Mouse (Mus musculus): ENCODE measurements at regions not wholly inside any gene's neighbourhood (a gene's known extent, or its start where the extent isn't known, plus 50 kb on each side); places are given as distances from the start of the nearest gene placed in this dataset.

DNA sequence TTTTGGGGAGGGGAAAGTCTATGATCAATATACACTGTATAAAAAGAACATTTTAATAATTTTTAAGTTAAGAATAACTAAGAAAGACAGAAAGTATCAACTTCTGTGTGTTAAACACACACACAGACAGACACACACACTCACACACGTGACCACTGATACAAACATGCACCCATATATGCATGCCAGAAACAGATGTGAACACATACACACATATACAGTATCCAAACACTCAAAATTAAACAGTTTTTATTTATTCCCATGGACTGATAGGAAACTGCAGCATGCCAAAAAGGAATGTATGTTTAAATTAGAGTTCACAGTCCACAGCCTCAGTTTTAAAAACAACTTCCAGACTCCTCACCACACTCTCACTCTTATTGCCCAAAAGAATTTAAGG is 203.4 kb upstream of the Tbl1x start:
- DNase-seq (ENCODE audit: low read depth, low spot score), result no peak
- Histone ChIP-seq H3K27me3 (ENCODE audit: control insufficient read depth, insufficient read depth, low read length, poor library complexity, severe bottlenecking) (no peaks in the 10 kb centered on the region), H3K36me3 (ENCODE audit: control insufficient read depth, insufficient read depth, low read length, poor library complexity, severe bottlenecking) (no peaks in the 10 kb centered on the region)

DNA sequence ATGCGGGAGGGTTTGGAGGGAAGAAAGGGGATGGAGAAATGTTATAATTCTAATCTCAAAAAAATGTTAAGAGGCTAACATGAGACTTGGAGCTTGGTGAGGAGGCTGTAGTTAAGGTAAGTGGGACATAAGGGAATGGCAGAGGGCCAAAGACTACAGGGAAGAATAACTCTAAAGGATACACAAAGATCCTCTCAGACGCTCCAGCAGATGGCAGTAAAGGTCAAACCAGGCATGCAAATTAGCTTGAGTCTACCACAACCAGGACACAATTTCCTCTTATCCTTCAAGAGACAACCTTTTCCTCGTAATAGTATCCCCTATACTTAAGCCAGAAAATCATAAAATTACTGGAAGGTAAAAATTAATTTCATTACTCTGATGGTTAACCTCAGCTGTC is 196.4 kb upstream of the Tbl1x start:
- peak; percentile 2 for DNase-seq (ENCODE audit: low read depth, low spot score)
- no peaks in the 10 kb centered on the region for H3K27me3 ChIP-seq (ENCODE audit: control insufficient read depth, insufficient read depth, low read length, poor library complexity, severe bottlenecking)
- no peaks in the 10 kb centered on the region for H3K36me3 ChIP-seq (ENCODE audit: control insufficient read depth, insufficient read depth, low read length, poor library complexity, severe bottlenecking)

DNA sequence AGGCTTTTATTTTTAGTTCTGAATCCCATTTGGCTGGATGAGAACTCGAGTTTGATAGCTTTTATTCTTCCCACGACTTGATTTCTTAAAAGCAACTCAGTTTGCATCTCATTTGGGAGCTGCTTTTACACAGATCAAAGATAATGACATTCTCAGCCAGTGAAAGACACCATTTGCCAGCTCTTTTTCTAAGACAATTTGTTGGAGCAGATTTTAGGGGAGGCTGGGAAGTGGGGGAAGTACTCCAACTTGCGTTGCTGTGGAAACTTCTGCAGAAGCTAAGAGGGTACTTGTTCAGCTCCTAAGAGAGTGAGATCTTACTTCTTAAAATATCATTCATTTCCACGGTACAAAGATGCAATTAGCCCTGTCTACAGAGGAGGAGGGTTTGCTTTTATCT is 187.2 kb upstream of the Tbl1x start:
- no peaks in the 10 kb centered on the region for H3K36me3 ChIP-seq (ENCODE audit: control insufficient read depth, insufficient read depth, low read length, poor library complexity, severe bottlenecking)
- H3K27me3 ChIP-seq (ENCODE audit: control insufficient read depth, insufficient read depth, low read length, poor library complexity, severe bottlenecking), result no peaks in the 10 kb centered on the region
- DNase-seq (ENCODE audit: low read depth, low spot score), result no peak

DNA sequence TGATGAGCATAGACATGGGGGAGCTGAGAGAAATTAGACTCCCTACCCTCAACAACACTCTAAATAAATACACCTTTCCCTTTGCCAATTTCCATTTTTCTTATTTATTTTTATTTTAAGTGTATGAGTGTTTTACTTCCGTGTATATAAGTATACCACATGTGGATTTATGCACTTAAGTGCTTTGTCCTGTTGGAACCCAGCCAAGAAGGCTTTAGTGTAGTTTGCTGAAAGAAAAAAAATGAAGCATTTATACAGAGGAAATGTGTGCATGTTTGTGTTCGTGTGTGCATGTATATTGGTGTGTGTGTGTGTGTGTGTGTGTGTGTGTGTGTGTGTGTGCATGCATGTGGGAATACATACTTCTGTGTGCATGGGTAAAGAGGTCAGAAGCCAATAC is 157.6 kb upstream of the Tbl1x start:
- no peaks in the 10 kb centered on the region for H3K27me3 ChIP-seq (ENCODE audit: control insufficient read depth, insufficient read depth, low read length, poor library complexity, severe bottlenecking)
- DNase-seq (ENCODE audit: low read depth, low spot score), result no peak
- no peaks in the 10 kb centered on the region for H3K36me3 ChIP-seq (ENCODE audit: control insufficient read depth, insufficient read depth, low read length, poor library complexity, severe bottlenecking)

DNA sequence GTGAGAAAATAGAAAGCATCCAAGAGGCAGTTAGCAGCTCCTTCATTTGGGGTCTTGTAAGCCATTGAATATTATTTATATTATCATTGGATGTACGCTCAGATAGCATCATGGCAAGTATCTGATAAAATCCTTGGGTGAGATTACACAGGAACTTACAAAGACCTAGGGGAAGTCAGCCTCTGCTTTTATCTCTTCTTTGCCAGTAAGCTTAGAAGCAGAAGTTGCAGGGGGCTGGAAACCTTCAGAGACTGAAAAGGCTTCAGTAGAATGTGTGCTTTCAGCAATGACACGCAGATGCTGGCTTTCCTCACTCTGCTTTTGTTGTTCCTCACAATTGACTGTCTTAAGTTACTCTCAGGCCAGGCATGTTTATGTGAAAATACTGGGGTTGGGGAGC is 150.3 kb upstream of the Tbl1x start:
- no peak for DNase-seq (ENCODE audit: low read depth, low spot score)
- H3K36me3 ChIP-seq (ENCODE audit: control insufficient read depth, insufficient read depth, low read length, poor library complexity, severe bottlenecking), result no peaks in the 10 kb centered on the region
- no peaks in the 10 kb centered on the region for H3K27me3 ChIP-seq (ENCODE audit: control insufficient read depth, insufficient read depth, low read length, poor library complexity, severe bottlenecking)

DNA sequence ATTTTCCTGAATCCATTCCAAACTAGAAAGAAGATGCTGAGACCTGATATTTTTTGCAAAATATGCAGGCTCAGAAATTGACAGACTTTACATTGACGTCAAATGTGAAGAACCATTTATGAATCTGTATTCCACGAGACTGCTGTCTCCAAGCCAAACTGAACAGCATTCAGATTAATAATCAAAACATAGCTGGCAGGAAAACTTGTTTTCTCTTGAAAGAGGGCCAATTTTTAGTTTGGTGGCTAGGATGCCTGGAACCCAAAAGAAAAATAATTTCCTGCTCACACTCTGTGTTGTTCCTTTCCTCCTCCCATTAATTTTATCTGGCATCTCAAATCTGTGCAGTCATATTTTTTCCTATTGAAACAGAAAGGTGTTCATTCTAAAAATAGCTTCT is 149.7 kb upstream of the Tbl1x start:
- no peaks in the 10 kb centered on the region for H3K36me3 ChIP-seq (ENCODE audit: control insufficient read depth, insufficient read depth, low read length, poor library complexity, severe bottlenecking)
- H3K27me3 ChIP-seq (ENCODE audit: control insufficient read depth, insufficient read depth, low read length, poor library complexity, severe bottlenecking), result no peaks in the 10 kb centered on the region
- no peak for DNase-seq (ENCODE audit: low read depth, low spot score)

DNA sequence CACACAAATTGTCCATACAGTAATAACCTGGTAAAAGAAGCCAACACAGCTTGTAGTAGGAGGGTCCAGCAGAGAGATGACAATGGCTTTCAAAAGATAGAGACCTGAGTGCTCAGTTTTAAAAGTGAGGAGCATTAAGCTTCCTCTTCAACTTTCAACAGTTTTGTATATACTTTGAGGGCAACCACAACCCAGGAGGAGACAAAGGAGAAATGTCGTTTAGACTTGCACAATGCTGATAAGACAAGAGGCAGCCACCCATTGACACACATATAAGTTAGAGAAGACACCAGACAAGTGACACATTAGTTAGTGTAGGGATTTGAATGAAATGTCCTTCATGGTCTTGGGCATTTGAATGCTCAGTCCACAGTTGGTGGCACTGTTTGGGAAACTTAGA is 147.2 kb upstream of the Tbl1x start:
- no peaks in the 10 kb centered on the region for H3K36me3 ChIP-seq (ENCODE audit: control insufficient read depth, insufficient read depth, low read length, poor library complexity, severe bottlenecking)
- H3K27me3 ChIP-seq (ENCODE audit: control insufficient read depth, insufficient read depth, low read length, poor library complexity, severe bottlenecking), result no peaks in the 10 kb centered on the region
- no peak for DNase-seq (ENCODE audit: low read depth, low spot score)

DNA sequence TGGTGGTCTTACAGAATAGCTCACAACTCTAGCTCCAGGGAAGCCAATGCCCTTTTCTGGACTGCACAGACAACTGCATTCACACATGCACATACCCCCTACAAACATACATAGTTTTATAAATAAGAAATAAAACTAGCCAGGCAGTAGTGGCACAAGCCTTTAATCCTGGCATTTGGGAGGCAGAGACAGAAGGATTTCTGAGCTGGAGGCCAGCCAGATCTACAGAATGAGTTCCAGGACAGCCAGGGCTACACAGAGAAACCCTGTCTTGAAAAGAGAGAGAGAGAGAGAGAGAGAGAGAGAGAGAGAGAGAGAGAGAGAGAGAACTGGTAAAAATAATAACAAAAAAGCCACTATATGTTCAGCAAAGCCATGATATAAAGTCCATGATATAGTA is 143.5 kb upstream of the Tbl1x start:
- no peaks in the 10 kb centered on the region for H3K36me3 ChIP-seq (ENCODE audit: control insufficient read depth, insufficient read depth, low read length, poor library complexity, severe bottlenecking)
- DNase-seq (ENCODE audit: low read depth, low spot score), result no peak
- H3K27me3 ChIP-seq (ENCODE audit: control insufficient read depth, insufficient read depth, low read length, poor library complexity, severe bottlenecking), result no peaks in the 10 kb centered on the region

DNA sequence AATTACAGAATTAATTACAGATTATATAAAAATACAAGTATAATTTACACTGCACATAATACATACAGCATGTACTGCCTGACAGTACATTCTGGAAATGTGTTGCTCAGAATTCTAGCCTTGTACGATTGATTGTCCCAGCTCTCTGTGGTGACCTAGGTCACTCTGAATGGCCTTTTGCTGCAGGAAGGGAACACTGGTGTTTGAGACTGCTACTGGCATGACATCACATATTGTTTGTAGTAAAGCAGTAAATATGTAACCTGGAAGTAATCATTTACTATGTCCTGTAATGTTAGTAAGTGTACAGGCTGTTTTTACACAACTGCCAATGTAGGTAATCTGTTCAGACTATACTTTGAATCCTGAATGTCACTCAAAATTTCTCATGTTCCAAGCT is 123.5 kb upstream of the Tbl1x start:
- no peak for DNase-seq (ENCODE audit: low read depth, low spot score)
- Histone ChIP-seq H3K36me3 (ENCODE audit: control insufficient read depth, insufficient read depth, low read length, poor library complexity, severe bottlenecking) (no peaks in the 10 kb centered on the region), H3K27me3 (ENCODE audit: control insufficient read depth, insufficient read depth, low read length, poor library complexity, severe bottlenecking) (no peaks in the 10 kb centered on the region)

DNA sequence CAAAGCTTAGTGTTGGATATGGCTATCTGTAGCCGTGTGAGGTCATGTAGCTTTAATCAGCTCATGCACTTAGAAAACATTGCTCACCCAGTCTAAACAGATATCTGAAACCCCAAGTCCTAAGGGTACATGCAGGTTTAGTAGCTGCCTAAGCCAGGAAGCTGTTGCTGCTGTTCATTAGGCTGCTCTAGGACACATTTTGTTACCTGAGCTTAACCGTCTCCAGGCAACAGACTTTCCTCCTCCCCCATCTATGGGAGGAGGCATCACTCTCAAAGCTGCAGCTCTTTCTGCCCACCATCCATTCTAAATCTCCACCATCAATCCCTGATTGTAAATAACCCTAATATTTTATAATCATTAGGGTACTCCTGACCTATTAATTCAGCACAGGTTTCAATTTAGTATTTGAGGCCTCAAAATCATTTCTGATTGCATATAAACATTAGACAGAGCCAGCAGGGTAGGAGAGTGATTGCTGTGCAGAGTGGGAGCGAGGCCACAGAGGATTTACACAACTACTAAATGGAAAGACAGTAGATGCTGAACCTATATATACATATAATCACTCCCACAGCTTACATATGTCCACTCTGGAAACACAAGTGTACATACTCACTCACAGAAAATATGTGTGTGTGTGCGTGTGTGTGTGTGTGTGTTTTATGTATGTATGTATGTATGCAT is 118.9 kb upstream of the Tbl1x start:
- DNase-seq (ENCODE audit: low read depth, low spot score), result no peak
- no peaks in the 10 kb centered on the region for H3K36me3 ChIP-seq (ENCODE audit: control insufficient read depth, insufficient read depth, low read length, poor library complexity, severe bottlenecking)
- H3K27me3 ChIP-seq (ENCODE audit: control insufficient read depth, insufficient read depth, low read length, poor library complexity, severe bottlenecking), result no peaks in the 10 kb centered on the region

DNA sequence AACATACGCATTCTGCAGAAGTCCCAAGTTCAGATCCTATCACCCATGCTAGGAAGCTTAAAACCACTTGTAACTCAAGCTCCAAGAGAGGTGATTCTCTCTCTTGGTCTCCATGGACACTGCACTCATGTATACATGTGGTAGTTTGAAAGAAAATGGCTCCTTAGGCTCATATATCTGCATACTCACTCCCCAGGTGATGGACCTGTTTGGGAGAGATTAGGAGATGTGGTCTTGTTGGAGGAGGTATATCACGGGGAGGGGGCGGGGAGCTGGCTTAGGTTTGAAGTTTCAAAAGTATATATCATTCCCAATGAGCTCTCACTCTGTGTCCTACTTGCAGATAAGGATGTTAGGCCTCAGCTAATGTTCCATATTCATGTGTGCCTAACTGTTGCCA is 103.9 kb upstream of the Tbl1x start:
- Histone ChIP-seq H3K36me3 (ENCODE audit: control insufficient read depth, insufficient read depth, low read length, poor library complexity, severe bottlenecking) (no peaks in the 10 kb centered on the region), H3K27me3 (ENCODE audit: control insufficient read depth, insufficient read depth, low read length, poor library complexity, severe bottlenecking) (no peaks in the 10 kb centered on the region; the same call in 1 of the 2 replicates)
- no peak for DNase-seq (ENCODE audit: low read depth, low spot score)

DNA sequence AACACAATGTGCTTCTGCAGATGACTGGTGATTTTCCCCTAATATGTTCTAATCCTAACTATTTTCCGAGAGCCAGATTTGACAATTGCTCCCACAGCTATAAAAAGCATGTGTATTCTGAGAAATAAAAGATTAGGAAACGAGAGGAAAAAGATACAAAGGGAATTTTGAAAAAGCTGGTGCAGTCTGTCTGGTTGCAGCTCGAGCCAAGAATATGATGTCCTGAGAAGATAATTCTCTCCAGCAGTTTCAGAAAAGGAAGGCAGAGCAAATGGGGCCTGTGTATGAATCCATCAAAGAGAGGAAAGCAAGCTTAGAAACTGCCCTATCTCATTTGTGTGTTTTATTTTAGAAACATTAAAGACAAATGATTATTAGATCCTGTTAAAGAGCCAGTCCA is 102.9 kb upstream of the Tbl1x start:
- no peaks in the 10 kb centered on the region; the same call in 1 of the 2 replicates for H3K27me3 ChIP-seq (ENCODE audit: control insufficient read depth, insufficient read depth, low read length, poor library complexity, severe bottlenecking)
- no peaks in the 10 kb centered on the region for H3K36me3 ChIP-seq (ENCODE audit: control insufficient read depth, insufficient read depth, low read length, poor library complexity, severe bottlenecking)
- DNase-seq (ENCODE audit: low read depth, low spot score), result no peak

DNA sequence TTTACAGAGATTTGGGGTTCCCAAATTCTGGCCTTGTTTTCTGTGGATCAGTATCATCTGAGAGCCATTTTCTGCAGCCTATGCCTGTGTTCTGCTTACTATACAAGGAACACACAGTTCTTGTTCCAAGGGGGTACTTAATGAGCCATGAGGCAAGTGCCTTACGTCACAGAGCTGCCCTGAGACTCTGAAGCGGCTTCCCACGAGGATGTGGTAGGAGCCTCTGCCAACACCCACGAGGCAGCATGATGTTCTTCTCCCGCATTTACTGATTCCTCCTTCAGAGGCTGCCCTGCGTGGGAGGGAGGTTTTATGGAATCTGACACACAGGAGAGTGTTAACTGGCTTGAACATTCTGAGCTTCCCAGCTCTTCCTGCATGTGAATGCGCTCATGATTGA is 101.4 kb upstream of the Tbl1x start:
- no peaks in the 10 kb centered on the region; the same call in 1 of the 2 replicates for H3K27me3 ChIP-seq (ENCODE audit: control insufficient read depth, insufficient read depth, low read length, poor library complexity, severe bottlenecking)
- no peaks in the 10 kb centered on the region for H3K36me3 ChIP-seq (ENCODE audit: control insufficient read depth, insufficient read depth, low read length, poor library complexity, severe bottlenecking)
- DNase-seq (ENCODE audit: low read depth, low spot score), result no peak

DNA sequence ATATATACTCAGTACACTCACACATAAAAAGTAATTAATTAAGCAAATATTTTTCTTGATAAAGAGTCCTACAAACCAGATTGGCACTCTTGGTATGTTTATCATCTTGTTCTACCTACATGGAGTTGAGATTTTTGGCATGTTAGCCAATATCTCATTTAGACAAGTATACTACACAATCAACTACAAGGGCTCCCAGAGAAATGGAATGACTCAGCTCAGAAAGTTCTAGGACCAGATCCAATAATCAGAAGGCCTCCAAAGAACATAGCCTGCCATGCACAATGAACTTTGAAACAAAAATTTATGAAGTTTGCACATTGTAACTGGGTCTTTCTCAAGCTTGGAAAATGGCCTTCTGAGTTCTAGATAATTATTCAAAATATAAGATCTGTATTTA is 100.0 kb upstream of the Tbl1x start:
- DNase-seq (ENCODE audit: low read depth, low spot score), result no peak
- Histone ChIP-seq H3K36me3 (ENCODE audit: control insufficient read depth, insufficient read depth, low read length, poor library complexity, severe bottlenecking) (no peaks in the 10 kb centered on the region), H3K27me3 (ENCODE audit: control insufficient read depth, insufficient read depth, low read length, poor library complexity, severe bottlenecking) (no peaks in the 10 kb centered on the region; the same call in 1 of the 2 replicates)

DNA sequence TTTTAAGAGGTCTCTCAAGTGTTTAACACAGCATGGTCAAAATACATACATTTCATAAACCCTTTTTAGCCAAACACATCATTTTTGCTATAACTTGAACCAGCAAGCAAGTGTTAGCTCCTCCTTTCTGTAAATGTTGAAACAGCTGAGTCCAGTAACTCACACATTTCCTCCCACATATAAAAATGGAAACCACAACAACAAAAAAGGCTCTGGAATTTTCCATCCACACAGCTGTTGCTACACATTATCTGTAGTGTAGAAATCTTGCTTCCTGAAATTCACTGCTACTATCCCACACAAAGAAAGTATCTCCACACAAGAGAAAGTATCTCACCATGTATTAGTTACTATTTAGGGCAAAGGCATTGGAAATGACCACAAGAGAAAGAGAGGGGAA is 96.7 kb upstream of the Tbl1x start:
- no peaks in the 10 kb centered on the region for H3K27me3 ChIP-seq (ENCODE audit: control insufficient read depth, insufficient read depth, low read length, poor library complexity, severe bottlenecking)
- H3K36me3 ChIP-seq (ENCODE audit: control insufficient read depth, insufficient read depth, low read length, poor library complexity, severe bottlenecking), result no peaks in the 10 kb centered on the region
- no peak for DNase-seq (ENCODE audit: low read depth, low spot score)

DNA sequence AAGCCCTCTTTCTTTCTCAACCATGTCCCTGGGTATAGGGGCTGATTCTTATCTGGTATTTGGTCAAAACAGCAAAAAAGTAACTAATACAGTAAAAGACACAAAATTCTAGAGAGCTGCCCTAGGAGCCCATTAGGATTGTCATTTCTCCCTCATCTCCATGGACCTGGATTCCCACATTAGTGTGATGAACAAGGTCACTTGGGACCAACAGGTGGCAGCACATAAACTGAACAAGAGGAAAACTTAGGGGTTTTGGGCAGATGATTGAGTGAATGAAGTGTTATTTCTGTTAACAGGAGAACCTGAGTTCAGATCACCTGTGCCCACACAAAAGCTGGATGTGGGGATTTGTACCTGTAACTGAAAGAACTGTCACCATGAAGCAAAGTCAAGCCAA is 93.0 kb upstream of the Tbl1x start:
- Histone ChIP-seq H3K36me3 (ENCODE audit: control insufficient read depth, insufficient read depth, low read length, poor library complexity, severe bottlenecking) (no peaks in the 10 kb centered on the region), H3K27me3 (ENCODE audit: control insufficient read depth, insufficient read depth, low read length, poor library complexity, severe bottlenecking) (no peaks in the 10 kb centered on the region)
- DNase-seq (ENCODE audit: low read depth, low spot score), result peak; percentile 16

Data from splenic B cell, adult 2 months (primary cell).